Mouse (Mus musculus) ES-E14 (cell line): Measurements from ENCODE around the gene Emc1. TPM values are rescaled to one million over a fixed set of nuclear protein-coding genes. Genes with fewer than 3 reads are reported as not detected.

ENCODE experiments used
- DNase-seq: peaks from one replicate; pipeline ENCODE4 v3.0.0-alpha.2; 2013; ENCODE audit warnings: low read depth, low spot score
- H3K27ac ChIP-seq: 2 replicates; pipeline ENCODE4 v1.5.1; 2012; ENCODE audit warnings: low read depth, mild to moderate bottlenecking, low read length, moderate library complexity, mixed read lengths; ENCODE audit not compliant: poor library complexity, insufficient read depth, severe bottlenecking
- H3K36me3 ChIP-seq: 2 replicates; pipeline ENCODE4 v1.6.1; 2012; ENCODE audit warnings: mild to moderate bottlenecking, low read length, moderate library complexity, mixed read lengths; ENCODE audit not compliant: control insufficient read depth, poor library complexity, insufficient read depth, severe bottlenecking
- H3K4me1 ChIP-seq, 2 experiments: fragments of 150-350 bp in 1 of 2; sonication (generic) in 1 of 2; 2 replicates each; pipeline ENCODE4 v1.6.1; 2012; ENCODE audit warnings: low read length in 2 of 2, mild to moderate bottlenecking in 1 of 2, mixed read lengths in 1 of 2; ENCODE audit not compliant: control insufficient read depth in 2 of 2, insufficient read depth in 2 of 2, poor library complexity in 1 of 2
- H3K4me3 ChIP-seq, 2 experiments: fragments of 150-350 bp in 1 of 2; sonication (generic) in 1 of 2; 2 replicates each; pipeline ENCODE4 v1.5.1; 2012; ENCODE audit warnings: low read length in 2 of 2, low read depth in 1 of 2, mild to moderate bottlenecking in 1 of 2, mixed read lengths in 1 of 2; ENCODE audit not compliant: insufficient read depth in 1 of 2, poor library complexity in 1 of 2, severe bottlenecking in 1 of 2
- H3K9ac ChIP-seq: 2 replicates; pipeline ENCODE4 v1.6.1; 2012; ENCODE audit warnings: low read depth, mild to moderate bottlenecking, low read length, mixed read lengths; ENCODE audit not compliant: poor library complexity, insufficient read depth, severe bottlenecking
- H3K9me3 ChIP-seq: fragments of 150-350 bp; sonication (generic); 2 replicates; pipeline ENCODE4 v1.6.1; 2012; ENCODE audit warnings: low read depth, mild to moderate bottlenecking, low read length; ENCODE audit not compliant: control insufficient read depth, insufficient read depth
- CHD2 ChIP-seq: IDR thresholded peaks from 2 replicates; pipeline ENCODE4 v1.6.1; 2014; ENCODE audit warnings: mild to moderate bottlenecking, low read depth, low read length, inconsistent platforms
- HCFC1 ChIP-seq: IDR thresholded peaks from 2 replicates; pipeline ENCODE4 v1.6.1; 2012; ENCODE audit warnings: low read length, inconsistent platforms, borderline replicate concordance; ENCODE audit not compliant: insufficient read depth
- MAFK ChIP-seq: IDR thresholded peaks from 2 replicates; pipeline ENCODE4 v1.6.1; 2014; ENCODE audit warnings: mild to moderate bottlenecking, low read depth, low read length, inconsistent platforms; ENCODE audit not compliant: insufficient read depth
- ZC3H11A ChIP-seq: IDR thresholded peaks from 2 replicates; pipeline ENCODE4 v1.6.1; 2012; ENCODE audit warnings: low read depth, mild to moderate bottlenecking, inconsistent platforms, low read length, borderline replicate concordance
- ZNF384 ChIP-seq: IDR thresholded peaks from 2 replicates; pipeline ENCODE4 v1.6.1; 2012; ENCODE audit warnings: low read depth, low read length, inconsistent platforms
- in situ Hi-C, 2 experiments: fragments of 600-800 bp; cut with MboI; formaldehyde crosslinking; loops; one replicate each; pipeline ENCODE4 v1.15.1; 2025; ENCODE audit warnings: low sequenced_read_pairs in 2 of 2, inconsistent platforms in 1 of 2; ENCODE audit not compliant: unreplicated experiment in 2 of 2
- total RNA-seq: library from RNA; depleted of rRNA; stranded (reverse); fragments of 300-350 nt; gene quantifications from 2 replicates; pipeline ENCODE4 v1.2.3, GENCODE M21; 2012

The Emc1 gene
- total RNA-seq, 1 experiment: 88.0 TPM

DNA sequence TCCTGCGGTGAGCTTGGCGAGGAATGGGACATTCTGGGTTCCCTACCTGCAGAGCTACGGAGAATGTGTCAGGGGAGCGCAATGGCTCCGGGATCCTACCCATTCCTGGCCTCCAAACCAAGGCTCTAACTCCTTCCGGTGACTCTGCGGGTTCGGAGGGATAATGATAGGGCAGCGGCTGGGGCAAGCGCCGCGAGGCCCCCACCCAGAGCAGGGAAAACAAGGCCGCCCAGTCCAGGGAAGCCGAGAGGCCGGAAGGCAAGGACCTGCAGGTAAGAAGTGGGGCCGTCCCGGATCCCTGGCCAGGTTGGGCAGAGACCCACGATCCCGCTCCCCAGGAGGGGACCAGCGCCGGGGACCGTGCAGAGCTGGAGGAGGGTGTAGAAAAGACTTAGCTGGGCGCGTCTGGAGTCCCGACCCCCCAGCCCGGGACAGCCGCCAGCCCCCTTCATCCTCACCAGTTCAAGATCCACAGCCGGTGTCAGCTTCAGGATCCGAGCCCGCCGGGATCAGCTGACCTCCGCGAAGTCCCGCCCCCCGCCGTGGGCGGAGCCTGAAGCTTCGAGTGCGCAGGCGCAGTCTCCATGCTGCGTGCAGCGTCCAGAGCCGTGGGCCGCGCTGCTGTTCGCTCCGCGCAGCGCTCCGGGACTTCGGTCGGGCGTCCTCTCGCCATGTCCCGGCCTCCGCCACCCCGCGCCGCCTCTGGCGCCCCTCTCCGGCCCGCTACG lies 42.1 kb upstream of the Emc1 start, which contains the start of the genes Pqlc2 and Akr7a5:
Gene Pqlc2 (minus strand): TSS at position 538 of the 728 bp plus-strand sequence.
Gene Akr7a5 (plus strand): TSS at position 574 of the 728 bp plus-strand sequence.
- TF ChIP-seq CHD2 (no peak), ZC3H11A (no peak), HCFC1 (no peak), MAFK (no peak), ZNF384 (no peak)
- Histone ChIP-seq H3K27ac (no peak within 1 kb of the TSS), H3K36me3 (peaks cover 10% of the 10 kb centered on the region; the same call in 1 of the 2 replicates), H3K4me1 (peaks cover 0 to 6% of the 10 kb centered on the region in 2 experiments; a peak in 1 of 4 replicates), H3K9me3 (no peaks in the 10 kb centered on the region), H3K9ac (peak within 1 kb of the TSS; percentile 85), H3K4me3 (peak within 1 kb of the TSS; percentile 85 to 89)
- in situ Hi-C loops: no loop called here
- peak; percentile 87 for DNase-seq

DNA sequence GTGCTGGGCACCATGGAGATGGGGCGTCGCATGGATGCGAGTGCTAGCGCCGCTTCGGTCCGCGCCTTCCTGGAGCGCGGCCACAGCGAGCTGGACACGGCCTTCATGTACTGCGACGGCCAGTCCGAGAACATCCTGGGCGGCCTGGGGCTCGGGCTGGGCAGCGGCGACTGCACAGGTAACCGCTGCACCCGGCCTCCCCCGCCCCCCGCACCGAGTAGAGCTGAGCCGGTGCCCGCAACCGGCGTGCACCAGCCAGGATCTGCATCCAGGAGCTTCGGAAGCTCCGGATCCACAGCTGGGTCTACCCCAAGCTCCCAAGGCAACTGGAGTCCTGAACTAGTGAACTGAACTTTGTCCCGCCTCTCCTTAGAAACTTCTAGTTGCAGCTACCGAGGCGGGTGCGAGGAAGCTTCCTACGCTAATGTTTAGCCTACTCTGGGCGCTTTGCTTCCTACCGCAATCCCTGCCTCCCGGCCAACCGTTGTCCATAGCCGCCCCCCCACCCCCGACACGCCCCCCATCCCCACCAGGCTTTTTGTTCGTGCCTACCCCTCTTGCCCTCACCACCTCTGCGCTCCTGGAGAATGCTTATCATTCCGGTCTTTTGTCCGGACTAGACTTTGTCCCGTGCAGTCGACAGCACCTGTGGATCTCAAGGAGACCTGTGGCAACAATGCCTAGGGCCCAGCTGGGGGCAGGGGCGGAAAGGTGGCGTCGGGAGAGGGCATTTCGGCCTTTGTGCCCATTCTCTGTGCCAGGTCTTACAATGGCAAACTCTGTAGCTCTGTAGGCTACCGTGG lies 41.3 kb upstream of the Emc1 start:
- Histone ChIP-seq H3K36me3 (peaks cover 12% of the 10 kb centered on the region; the same call in 1 of the 2 replicates), H3K9me3 (no peaks in the 10 kb centered on the region), H3K27ac (no peak overlapping the region), H3K4me1 (peaks cover 0 to 6% of the 10 kb centered on the region in 2 experiments; a peak in 1 of 4 replicates), H3K4me3 (peak overlapping the region; percentile 85 to 89), H3K9ac (peak overlapping the region; percentile 85)
- in situ Hi-C loops: no loop called here
- DNase-seq: no peak
- TF ChIP-seq HCFC1 (no peak), ZNF384 (no peak), CHD2 (no peak), ZC3H11A (no peak), MAFK (no peak)

DNA sequence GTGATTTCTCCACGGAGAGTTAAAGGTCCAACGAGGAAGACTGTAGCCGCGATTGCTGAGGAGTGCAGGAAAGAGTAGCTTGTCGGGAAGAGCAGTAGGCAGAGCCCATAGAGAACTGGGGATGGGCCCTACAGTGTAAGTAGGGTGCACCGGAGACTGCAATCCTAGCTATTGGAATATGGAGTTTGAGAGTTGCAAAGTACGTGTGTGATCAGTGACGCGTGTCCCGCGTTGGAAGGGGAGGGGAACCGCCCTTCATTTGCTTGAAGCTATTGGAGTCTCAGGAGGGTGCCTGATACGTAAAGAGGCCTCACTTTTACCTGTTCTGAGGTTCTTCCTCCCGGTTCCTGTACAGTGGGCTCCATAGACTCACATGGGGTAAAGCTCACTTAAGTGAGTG lies 40.7 kb upstream of the Emc1 start:
- Histone ChIP-seq H3K27ac (no peak overlapping the region), H3K9me3 (no peaks in the 10 kb centered on the region)
- in situ Hi-C loops: no loop called here

DNA sequence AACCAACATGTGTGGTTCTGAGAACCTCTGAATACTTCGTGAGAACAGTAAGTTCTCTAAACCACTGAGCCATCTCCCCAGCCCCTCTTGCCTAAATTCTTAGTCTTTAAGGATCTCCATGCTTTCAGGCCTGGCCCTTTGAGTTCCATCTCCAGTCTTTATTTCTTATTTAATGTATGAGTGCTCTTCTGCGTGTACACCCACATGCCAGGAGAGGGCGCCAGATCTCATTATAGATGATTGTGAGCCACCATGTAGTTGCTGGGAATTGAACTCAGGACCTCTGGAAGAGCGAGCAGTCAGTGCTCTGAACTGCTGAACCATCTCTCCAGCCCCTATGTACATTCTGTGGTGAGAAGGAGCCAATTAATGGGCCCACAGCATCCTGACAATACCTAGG lies 39.8 kb upstream of the Emc1 start:
- Histone ChIP-seq H3K4me3 (no peak overlapping the region), H3K9me3 (no peaks in the 10 kb centered on the region), H3K27ac (no peak overlapping the region), H3K4me1 (peaks cover 0 to 8% of the 10 kb centered on the region in 2 experiments; a peak in 1 of 4 replicates), H3K9ac (no peak overlapping the region), H3K36me3 (peaks cover 9% of the 10 kb centered on the region; the same call in 1 of the 2 replicates)
- no peak for DNase-seq
- in situ Hi-C loops: no loop called here
- TF ChIP-seq MAFK (no peak), HCFC1 (no peak), ZC3H11A (no peak), CHD2 (no peak), ZNF384 (no peak)

More for the DNA sequence above, 40.7 kb upstream of the Emc1 start:
- no peak for DNase-seq
- H3K9ac ChIP-seq: peak overlapping the region; percentile 17; the same call in 1 of the 2 replicates
- peak overlapping the region; percentile 85 to 89 for H3K4me3 ChIP-seq
- no peak for TF ChIP-seq ZC3H11A
- peaks cover 0 to 6% of the 10 kb centered on the region in 2 experiments; a peak in 1 of 4 replicates for H3K4me1 ChIP-seq
- H3K36me3 ChIP-seq: peaks cover 12% of the 10 kb centered on the region; the same call in 1 of the 2 replicates
